Mouse (Mus musculus) limb, embryonic 14.5 days (tissue): ENCODE results near the gene Prkn. TPM values are rescaled to one million over a fixed set of nuclear protein-coding genes. Genes with fewer than 3 reads are reported as not detected.

Source experiments
- ATAC-seq: fragments of 200-750 bp; cut with Nextera tagmentation; 2 replicates; pipeline ENCODE4 v1.8.0; 2017; ENCODE audit warnings: low read depth, moderate number of reproducible peaks, moderate TSS enrichment; ENCODE audit not compliant: low FRiP score
- DNase-seq: peaks from one replicate; pipeline ENCODE4 v3.0.0-alpha.2; 2015; ENCODE audit warnings: low spot score
- H3K27ac ChIP-seq: fragments of 300-500 bp; sonication (generic); replicated peaks from 2 replicates; pipeline ENCODE4 v1.5.1; 2014; ENCODE audit warnings: low read depth, mild to moderate bottlenecking, low read length, moderate library complexity, mixed read lengths
- H3K27me3 ChIP-seq: fragments of 300-500 bp; sonication (generic); 2 replicates; pipeline ENCODE4 v1.6.1; 2014; ENCODE audit warnings: low read length, mixed read lengths; ENCODE audit not compliant: control insufficient read depth, insufficient read depth
- H3K36me3 ChIP-seq: fragments of 300-500 bp; sonication (generic); 2 replicates; pipeline ENCODE4 v1.6.1; 2014; ENCODE audit warnings: mild to moderate bottlenecking, low read length, moderate library complexity, mixed read lengths; ENCODE audit not compliant: control insufficient read depth, insufficient read depth
- H3K4me1 ChIP-seq: fragments of 300-500 bp; sonication (generic); 2 replicates; pipeline ENCODE4 v1.6.1; 2014; ENCODE audit warnings: antibody characterized with exemption, low read length, mixed read lengths; ENCODE audit not compliant: control insufficient read depth, insufficient read depth
- H3K4me2 ChIP-seq: fragments of 300-500 bp; sonication (generic); replicated peaks from 2 replicates; pipeline ENCODE4 v1.6.1; 2014; ENCODE audit warnings: low read depth, mild to moderate bottlenecking, low read length, moderate library complexity; ENCODE audit not compliant: severe bottlenecking
- H3K4me3 ChIP-seq: fragments of 300-500 bp; sonication (generic); replicated peaks from 2 replicates; pipeline ENCODE4 v1.5.1; 2014; ENCODE audit warnings: low read length
- H3K9ac ChIP-seq: fragments of 300-500 bp; sonication (generic); 2 replicates; pipeline ENCODE4 v1.6.1; 2014; ENCODE audit warnings: mild to moderate bottlenecking, low read depth, low read length, moderate library complexity; ENCODE audit not compliant: severe bottlenecking
- H3K9me3 ChIP-seq: fragments of 300-500 bp; sonication (generic); 2 replicates; pipeline ENCODE4 v1.6.1; 2016; ENCODE audit warnings: low read length; ENCODE audit not compliant: control insufficient read depth
- POLR2A ChIP-seq: fragments of 200-500 bp; IDR thresholded peaks from 2 replicates; pipeline ENCODE4 v1.8.0; 2012; ENCODE audit warnings: inconsistent platforms, mild to moderate bottlenecking, moderate library complexity, borderline replicate concordance; ENCODE audit not compliant: insufficient read depth, insufficient read length; ENCODE audit errors: extremely low read depth
- WGBS: fragments of 180-500 bp; shearing (Covaris S2); extraction: QIAGEN DNeasy Blood & Tissue Kit; methylation state at CpG from one replicate; pipeline ENCODE4 v1.1.7; 2014; 5-methylcytosine and 5-hydroxymethylcytosine counted together
- polyA plus RNA-seq, 2 experiments: library from polyadenylated mRNA; depleted of rRNA in 1 of 2; stranded (reverse) in 1 of 2; unstranded in 1 of 2; fragments of >200 nt; fragmentation: Nextera tagmentation in 1 of 2; extraction: Ambion mirVana in 1 of 2; gene quantifications; 2 replicates each; pipeline versions ENCODE4 v1.2.1 to v1.2.3; 2012 to 2014

Prkn gene
- polyA plus RNA-seq, 2 experiments, result 2.3 to 2.7 TPM

DNA sequence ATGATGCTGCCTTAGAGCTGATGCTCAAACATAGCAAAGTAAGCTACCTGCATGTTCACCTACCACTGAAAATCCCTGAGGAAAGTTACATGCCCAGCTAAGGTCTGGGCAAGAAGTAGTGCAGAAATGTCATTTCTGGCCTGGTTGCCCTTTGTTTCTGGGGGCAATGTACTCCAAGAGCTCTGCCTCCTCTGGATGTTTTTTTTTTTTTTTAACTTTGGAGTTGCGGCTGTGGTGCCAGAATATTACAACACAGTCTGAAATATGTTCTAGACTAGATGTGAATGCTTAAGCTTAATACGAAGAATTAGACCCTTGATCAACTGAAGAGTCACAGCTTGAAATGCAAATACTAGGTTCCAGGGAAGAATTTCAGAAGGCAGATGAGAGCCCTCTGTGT lies 911.1 kb downstream of the Prkn start:
- Histone ChIP-seq H3K4me1 (no peaks in the 10 kb centered on the region), H3K27me3 (no peaks in the 10 kb centered on the region), H3K9ac (no peak overlapping the region), H3K4me3 (no peak overlapping the region), H3K36me3 (no peaks in the 10 kb centered on the region), H3K27ac (no peak overlapping the region), H3K4me2 (no peak overlapping the region), H3K9me3 (no peaks in the 10 kb centered on the region)
- no peak for TF ChIP-seq POLR2A
- WGBS, result 92% methylated on average over 2 of the region's 2 CpGs
- ATAC-seq (no peak), DNase-seq (no peak)

DNA sequence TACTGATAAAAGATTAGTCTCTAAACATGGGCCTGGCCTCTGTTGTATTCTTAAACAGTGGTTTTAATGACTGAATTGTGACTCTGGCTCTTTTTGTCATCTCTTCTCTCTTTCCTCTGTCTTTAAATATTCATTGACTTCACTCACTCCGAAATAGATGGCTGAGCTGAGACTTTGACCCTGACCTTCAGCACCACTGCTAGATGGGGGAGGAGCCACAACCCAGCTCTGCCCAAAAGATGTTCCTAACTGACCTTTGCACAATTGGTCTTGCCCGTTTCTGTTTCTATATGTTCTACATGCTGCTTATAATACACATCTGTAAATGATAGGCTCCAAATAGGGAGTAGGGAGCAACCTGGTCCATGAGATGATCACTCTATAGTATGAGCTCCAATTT lies 912.5 kb downstream of the Prkn start:
- no peak for TF ChIP-seq POLR2A
- Histone ChIP-seq H3K9ac (no peak overlapping the region), H3K27me3 (no peaks in the 10 kb centered on the region), H3K27ac (no peak overlapping the region), H3K36me3 (no peaks in the 10 kb centered on the region), H3K4me2 (no peak overlapping the region), H3K4me3 (no peak overlapping the region), H3K4me1 (no peaks in the 10 kb centered on the region), H3K9me3 (no peaks in the 10 kb centered on the region)
- DNase-seq (no peak), ATAC-seq (no peak)
- WGBS, result 50% methylated on average over 2 of the region's 2 CpGs

DNA sequence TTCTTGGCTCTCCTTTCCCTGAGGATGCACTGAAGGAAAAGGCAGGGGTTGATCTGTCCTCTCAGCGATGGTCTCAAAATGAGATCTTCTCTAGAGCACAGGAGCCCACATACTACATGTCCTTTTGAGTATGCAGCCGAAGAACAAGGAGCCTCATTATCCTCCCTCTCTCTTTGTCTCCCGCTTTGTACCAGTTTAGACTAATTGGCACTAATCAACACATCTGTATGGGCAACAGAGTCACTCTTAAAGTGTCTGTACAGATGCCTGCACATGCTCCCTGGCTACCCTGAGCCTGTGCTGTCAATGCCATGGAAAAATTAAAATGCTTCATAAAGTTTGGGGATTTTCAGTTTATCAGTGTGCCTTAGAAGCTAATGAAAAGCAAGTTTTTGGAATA lies 924.9 kb downstream of the Prkn start:
- DNase-seq (no peak), ATAC-seq (no peak)
- no peak overlapping the region for H3K4me3 ChIP-seq
- no peak overlapping the region for H3K27ac ChIP-seq
- H3K27me3 ChIP-seq, result no peaks in the 10 kb centered on the region
- H3K4me1 ChIP-seq, result peaks cover 6% of the 10 kb centered on the region; the same call in 1 of the 2 replicates
- no peak overlapping the region for H3K9ac ChIP-seq
- 65% methylated on average over 3 of the region's 3 CpGs for WGBS
- H3K4me2 ChIP-seq, result no peak overlapping the region
- TF ChIP-seq POLR2A, result no peak
- H3K36me3 ChIP-seq, result no peaks in the 10 kb centered on the region
- H3K9me3 ChIP-seq, result no peaks in the 10 kb centered on the region

DNA sequence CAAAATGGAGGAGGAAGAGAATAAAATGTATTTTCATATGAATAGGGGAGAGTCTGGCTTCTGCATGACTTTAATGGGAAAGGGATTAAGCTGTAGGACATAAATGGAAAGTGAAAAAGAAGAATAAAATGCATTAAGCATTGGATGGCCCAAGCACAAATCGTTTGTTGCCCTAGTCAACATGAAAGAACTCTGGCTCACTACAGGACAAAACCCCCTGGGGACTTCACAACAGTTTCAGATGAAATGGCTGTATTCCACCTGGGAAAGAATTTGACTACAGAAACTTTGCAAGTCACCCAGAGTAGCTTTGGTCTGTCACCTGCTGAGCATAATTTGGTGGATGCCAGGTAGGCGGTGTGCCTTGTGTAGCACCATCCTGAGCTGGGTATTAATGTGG lies 925.4 kb downstream of the Prkn start:
- DNase-seq, result no peak

DNA sequence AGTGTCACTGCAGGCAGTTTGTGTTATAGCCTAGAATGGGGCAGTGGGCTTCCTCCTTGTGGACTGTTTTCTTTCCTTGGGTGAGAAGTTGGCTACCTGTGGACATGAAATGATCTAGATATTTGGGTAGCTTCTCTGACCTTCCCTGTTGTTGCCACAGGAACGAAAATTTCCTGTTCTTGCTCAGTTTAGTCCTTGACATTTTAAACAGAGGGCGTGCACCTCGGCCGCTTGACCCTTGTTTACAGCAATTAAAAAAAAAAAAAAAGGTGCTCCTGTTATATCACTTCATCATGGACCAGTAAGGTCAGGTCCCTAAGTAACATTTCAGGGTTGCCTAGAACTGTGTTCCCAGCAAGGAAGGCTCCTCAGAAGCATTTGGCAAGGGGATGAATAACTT lies 927.1 kb downstream of the Prkn start:
- 80% methylated on average over 4 of the region's 4 CpGs for WGBS
- TF ChIP-seq POLR2A, result no peak
- Histone ChIP-seq H3K9me3 (no peaks in the 10 kb centered on the region), H3K36me3 (no peaks in the 10 kb centered on the region), H3K4me1 (peaks cover 6% of the 10 kb centered on the region; the same call in 1 of the 2 replicates), H3K4me3 (no peak overlapping the region), H3K27ac (no peak overlapping the region), H3K27me3 (no peaks in the 10 kb centered on the region), H3K9ac (no peak overlapping the region), H3K4me2 (no peak overlapping the region)
- ATAC-seq (no peak), DNase-seq (no peak)

More for the DNA sequence above, 925.4 kb downstream of the Prkn start:
- no peak overlapping the region for H3K4me3 ChIP-seq
- WGBS, result 30% methylated on average over 2 of the region's 2 CpGs
- no peaks in the 10 kb centered on the region for H3K36me3 ChIP-seq
- ATAC-seq, result no peak
- H3K9ac ChIP-seq, result no peak overlapping the region
- no peak for TF ChIP-seq POLR2A
- H3K4me1 ChIP-seq, result peaks cover 6% of the 10 kb centered on the region; the same call in 1 of the 2 replicates
- H3K27me3 ChIP-seq, result no peaks in the 10 kb centered on the region
- H3K9me3 ChIP-seq, result no peaks in the 10 kb centered on the region
- H3K27ac ChIP-seq, result no peak overlapping the region
- H3K4me2 ChIP-seq, result no peak overlapping the region

DNA sequence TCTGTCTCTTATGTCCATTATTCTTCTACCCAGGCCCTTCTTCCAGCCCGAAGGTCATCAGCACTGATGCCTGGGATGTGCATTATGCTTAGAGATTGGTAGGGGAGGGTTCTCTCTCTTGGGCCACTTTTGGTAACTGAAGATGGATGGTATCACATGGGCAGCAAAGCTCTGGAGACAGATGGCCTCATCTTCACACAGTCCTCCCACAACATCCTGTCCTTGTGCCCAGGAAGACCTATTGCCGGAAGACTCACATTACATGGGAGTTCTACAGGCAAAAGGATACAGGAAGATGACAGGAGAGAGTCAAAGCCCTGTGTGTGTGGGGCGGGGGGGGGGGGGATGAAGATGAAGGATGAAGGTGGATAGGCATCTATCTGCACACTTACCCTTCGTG lies 928.2 kb downstream of the Prkn start:
- no peaks in the 10 kb centered on the region for H3K36me3 ChIP-seq
- WGBS, result 75% methylated on average over 4 of the region's 4 CpGs
- H3K9me3 ChIP-seq, result no peaks in the 10 kb centered on the region
- no peak for ATAC-seq
- no peak overlapping the region for H3K9ac ChIP-seq
- H3K4me3 ChIP-seq, result no peak overlapping the region
- H3K27ac ChIP-seq, result no peak overlapping the region
- no peak for TF ChIP-seq POLR2A
- peaks cover 6% of the 10 kb centered on the region; the same call in 1 of the 2 replicates for H3K4me1 ChIP-seq
- no peak for DNase-seq
- no peaks in the 10 kb centered on the region for H3K27me3 ChIP-seq
- no peak overlapping the region for H3K4me2 ChIP-seq
